Mouse (Mus musculus): ENCODE results near the gene Apoe.

DNA sequence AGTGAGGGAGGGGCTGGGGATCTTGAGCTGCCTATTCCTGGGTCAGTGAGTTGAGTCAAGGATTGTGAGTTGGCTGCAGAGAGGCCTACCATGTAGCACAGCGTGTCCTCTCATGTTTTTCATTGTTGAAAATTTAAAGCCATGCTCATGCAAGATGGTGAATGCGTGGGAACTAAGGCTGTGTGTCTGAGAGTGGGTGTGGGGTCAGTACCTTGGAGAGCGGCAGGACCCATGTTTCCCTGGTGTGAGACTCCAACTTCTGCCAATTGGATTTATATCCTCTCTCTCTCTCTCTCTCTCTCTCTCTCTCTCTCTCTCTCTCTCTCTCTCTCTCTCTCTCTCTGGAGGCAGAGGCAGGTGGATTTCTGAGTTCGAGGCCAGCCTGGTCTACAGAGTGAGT, 27.6 kb upstream of the Apoe start:
- TF ChIP-seq FOSL1 (IDR thresholded peaks at IDR 0.05; ENCODE audit: insufficient read depth, low read length, poor library complexity, severe bottlenecking) (no peak), MAX (IDR thresholded peaks at IDR 0.05) (no peak), CTCF (IDR thresholded peaks at IDR 0.05; ENCODE audit: control insufficient read depth, insufficient read depth, insufficient read length) (no peak), CEBPB (IDR thresholded peaks at IDR 0.05; ENCODE audit: low read depth) (no peak), MYOG (IDR thresholded peaks at IDR 0.05; ENCODE audit: control insufficient read depth, extremely low read depth, insufficient read length) (no peak), USF1 (IDR thresholded peaks at IDR 0.05; ENCODE audit: low read depth) (no peak)

All from C2C12 (cell line).